Mouse (Mus musculus) thymus, adult 2 months (tissue): ENCODE measurements around the gene Hbb-bs.

Source experiments
- CTCF ChIP-seq: fragments of 200-500 bp; IDR thresholded peaks from 2 replicates; pipeline ENCODE4 v1.5.1; 2012; ENCODE audit warnings: mild to moderate bottlenecking, control low read depth, low read length, moderate library complexity, borderline replicate concordance; ENCODE audit not compliant: control insufficient read depth, poor library complexity, insufficient read depth; ENCODE audit errors: extremely low read depth
- POLR2A ChIP-seq: fragments of 200-500 bp; IDR thresholded peaks from 2 replicates; pipeline ENCODE4 v1.6.1; 2012; ENCODE audit warnings: mild to moderate bottlenecking, low read length, control low read depth, moderate library complexity; ENCODE audit not compliant: control insufficient read depth, poor library complexity, insufficient read depth; ENCODE audit errors: extremely low read depth

DNA sequence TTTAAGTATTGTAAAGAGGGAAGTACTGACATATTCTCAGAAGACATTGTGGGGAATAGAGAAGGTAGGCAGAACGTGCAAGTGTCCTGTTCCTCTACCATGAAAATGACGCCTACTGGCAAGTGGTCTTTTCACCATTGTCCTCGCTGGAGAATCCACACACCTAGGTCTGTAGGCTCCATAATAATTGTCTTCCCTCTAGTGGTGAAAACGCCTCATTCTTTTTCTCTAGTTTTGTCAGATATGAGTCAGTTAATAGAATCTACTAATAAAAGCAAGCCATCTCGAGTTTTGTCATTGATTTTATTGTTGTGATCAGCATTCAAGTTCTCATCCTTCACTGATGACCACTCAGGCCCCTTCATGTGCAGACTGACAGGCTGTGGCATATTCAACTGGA lies 46.6 kb upstream of the Hbb-bs start:
- TF ChIP-seq CTCF = no peak
- TF ChIP-seq POLR2A = no peak
